Mouse (Mus musculus): ENCODE measurements around the gene Rims3.

Rims3 gene

GRCm38 (mm10) chr4:120831472-120831871, 23.1 kb upstream of the Rims3 start, which contains the start of gene Nfyc:
TSS of gene Nfyc (minus strand) at chr4:120831572.
- POLR2A ChIA-PET: interaction anchor here in 1 of 4 experiments (0.8 to 1.6 kb wide), 2 partner anchors 16 to 25 kb away, joined by 3 to 4 read pairs; no protein-coding TSS in a partner anchor
- CTCF ChIA-PET: interaction anchor here in 1 of 4 experiments (0.8 kb wide), 1 partner anchor 19 kb away, joined by 3 read pairs; no protein-coding TSS in a partner anchor

- CTCF ChIA-PET: interaction anchor here in 2 of 4 experiments (1.2 to 1.4 kb wide), 2 partner anchors 10 kb away, joined by 3 read pairs; no protein-coding TSS in a partner anchor
These were observed 13.3 kb upstream of the Rims3 start for GRCm38 (mm10) chr4:120841342-120841741.

DNA sequence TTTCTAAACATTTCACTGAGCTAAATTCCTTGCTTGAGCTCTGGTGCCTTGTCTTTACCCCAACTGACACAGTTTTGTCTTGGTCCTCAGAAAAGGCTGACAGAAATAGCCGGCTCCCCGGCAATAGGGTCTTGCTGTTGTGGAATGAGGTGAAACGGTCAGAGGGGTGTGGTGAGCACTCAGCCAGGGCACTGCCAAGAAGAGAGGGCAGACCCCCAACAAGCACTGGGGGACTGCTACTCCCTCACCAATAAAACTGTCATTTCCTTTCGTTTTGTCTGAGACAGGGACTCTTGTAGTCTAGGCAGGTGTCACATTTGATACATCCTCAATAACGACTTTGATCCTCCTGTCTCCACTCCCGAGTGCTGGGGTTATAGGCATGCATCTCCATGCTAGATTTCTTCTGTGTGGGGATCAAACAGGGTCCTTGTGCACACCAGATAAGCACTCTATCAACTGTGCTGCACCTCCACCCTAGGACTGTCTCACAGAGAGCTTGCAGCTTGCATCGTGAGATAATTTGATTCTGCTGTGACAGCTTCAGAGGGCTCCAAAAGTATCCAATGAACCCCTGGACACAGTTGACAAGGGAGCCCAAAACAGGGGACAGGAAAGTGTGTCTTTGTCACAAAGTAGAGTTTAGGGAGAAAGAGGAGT, 10.1 kb upstream of the Rims3 start:
- POLR2A ChIA-PET: no interaction called here

More at GRCm38 (mm10) chr4:120841342-120841741, 13.3 kb upstream of the Rims3 start:
- POLR2A ChIA-PET: interaction anchor here in 2 of 4 experiments (1.2 kb wide), 2 partner anchors 16 to 24 kb away, joined by 3 read pairs; no protein-coding TSS in a partner anchor

DNA sequence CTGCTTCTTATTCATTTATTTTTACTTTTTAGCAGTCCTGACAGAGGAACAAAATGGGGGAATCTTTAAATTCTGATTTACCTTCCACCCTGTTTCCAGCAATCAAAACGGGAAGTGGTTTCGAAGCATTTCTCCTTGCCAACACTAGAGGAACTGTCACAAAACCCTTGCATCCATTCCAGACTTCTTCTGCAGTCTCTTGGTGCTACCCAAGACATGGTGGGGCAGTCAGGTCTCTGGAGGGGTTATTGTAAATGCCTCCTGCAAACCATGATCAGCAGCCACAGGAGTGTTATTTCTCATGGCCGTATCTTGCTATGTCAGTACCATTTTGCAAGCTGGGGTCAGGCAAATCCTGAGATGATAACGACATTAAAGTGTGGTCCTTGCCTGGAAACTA, 9.5 kb upstream of the Rims3 start:
- ChIA-PET CTCF (no interaction called here), POLR2A (interaction anchor here in 1 of 4 experiments (0.6 kb wide), 1 partner anchor 19 kb away, joined by 4 read pairs; no protein-coding TSS in a partner anchor)

More for the DNA sequence above, 10.1 kb upstream of the Rims3 start:
- CTCF ChIA-PET: no interaction called here

GRCm38 (mm10) chr4:120848909-120849308, 5.7 kb upstream of the Rims3 start:
- CTCF ChIA-PET: interaction anchor here in 2 of 4 experiments (0.5 kb wide), 2 partner anchors 81 to 194 kb away, joined by 3 read pairs; no protein-coding TSS in a partner anchor
- POLR2A ChIA-PET: interaction anchor here in 1 of 4 experiments (1.4 to 1.8 kb wide), 3 partner anchors 9 to 34 kb away, joined by 3 to 7 read pairs (median 5); no protein-coding TSS in a partner anchor

GRCm38 (mm10) chr4:120849451-120849850, 5.2 kb upstream of the Rims3 start:
- CTCF ChIA-PET: interaction anchor here in 2 of 4 experiments (0.5 to 1.7 kb wide), 3 partner anchors 38 to 194 kb away, joined by 3 to 7 read pairs (median 5); no protein-coding TSS in a partner anchor
- POLR2A ChIA-PET: interaction anchor here in 1 of 4 experiments (1.4 to 1.8 kb wide), 4 partner anchors 9 to 34 kb away, joined by 3 to 7 read pairs (median 4); no protein-coding TSS in a partner anchor

- ChIA-PET POLR2A (interaction anchor here in 2 of 4 experiments (0.6 to 1.5 kb wide), 6 partner anchors 33 to 1448 kb away, joined by 3 to 5 read pairs (median 4); partner anchors contain the start of gene Exo5 (in 1 of the 2)), CTCF (interaction anchor here (0.5 to 1.7 kb wide), 44 partner anchors 9 to 1039 kb away, joined by 3 to 11 read pairs (median 3); partner anchors contain the start of genes Nfyc (in 1 of the 4) and Zfp69 (in 1 of the 4))
These were observed 3.7 kb upstream of the Rims3 start for GRCm38 (mm10) chr4:120850946-120851345.

- CTCF ChIA-PET: interaction anchor here in 1 of 4 experiments (1.1 to 1.6 kb wide), 2 partner anchors 31 to 174 kb away, joined by 3 to 7 read pairs; no protein-coding TSS in a partner anchor
- POLR2A ChIA-PET: interaction anchor here in 3 of 4 experiments (0.6 to 1.8 kb wide), 11 partner anchors 10 to 190 kb away, joined by 3 to 8 read pairs (median 4); partner anchors contain the start of genes Exo5 (in 2 of the 3), Cited4 (in 1 of the 3) and Kcnq4 (in 1 of the 3)
These were observed 894 bp downstream of the Rims3 start for GRCm38 (mm10) chr4:120855360-120856060.

- CTCF ChIA-PET: interaction anchor here in 3 of 4 experiments (0.6 to 1.6 kb wide), 4 partner anchors 10 to 175 kb away, joined by 3 to 8 read pairs (median 6); no protein-coding TSS in a partner anchor
These were observed 1.8 kb downstream of the Rims3 start for GRCm38 (mm10) chr4:120856376-120856775.

DNA sequence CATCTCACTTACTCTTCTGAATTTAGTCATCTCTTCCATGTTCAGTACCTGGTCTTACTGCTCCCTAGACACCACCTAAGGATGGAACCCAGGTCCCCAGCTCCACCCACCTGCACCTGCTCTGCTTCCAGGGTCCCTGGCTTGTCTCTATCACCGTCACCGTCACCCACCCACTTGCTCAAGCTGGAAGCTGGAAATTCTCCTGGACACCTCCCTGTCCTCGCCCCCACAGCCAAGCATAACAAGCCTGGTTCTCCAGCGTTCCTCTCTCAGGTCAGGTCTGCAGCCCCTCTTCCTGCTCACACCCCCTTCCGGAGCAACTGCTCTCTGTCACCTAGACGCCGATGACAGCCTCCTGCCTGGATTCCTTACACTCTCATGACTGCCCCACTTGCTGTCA, 5.2 kb downstream of the Rims3 start:
- CTCF ChIA-PET: no interaction called here
- POLR2A ChIA-PET: no interaction called here

More at GRCm38 (mm10) chr4:120856376-120856775, 1.8 kb downstream of the Rims3 start:
- POLR2A ChIA-PET: interaction anchor here in 3 of 4 experiments (0.9 to 1.8 kb wide), 11 partner anchors 9 to 108 kb away, joined by 3 to 8 read pairs (median 4); partner anchors contain the start of genes Exo5 (in 2 of the 3), Kcnq4 (in 1 of the 3) and Nfyc (in 1 of the 3)

GRCm38 (mm10) chr4:120866211-120866610, 11.6 kb downstream of the Rims3 start:
- POLR2A ChIA-PET: interaction anchor here (0.6 to 1.7 kb wide), 8 partner anchors 9 to 85 kb away, joined by 3 to 5 read pairs (median 3); partner anchors contain the start of gene Zfp69 (in 1 of the 4)
- CTCF ChIA-PET: interaction anchor here (0.5 to 1.7 kb wide), 6 partner anchors 10 to 404 kb away, joined by 3 to 7 read pairs (median 4); no protein-coding TSS in a partner anchor

- ChIA-PET CTCF (no interaction called here), POLR2A (interaction anchor here in 1 of 4 experiments (1.0 kb wide), 1 partner anchor 21 kb away, joined by 3 read pairs; no protein-coding TSS in a partner anchor)
These were observed 13.6 kb downstream of the Rims3 start for GRCm38 (mm10) chr4:120868246-120868645.

- CTCF ChIA-PET: no interaction called here
These were observed 14.4 kb downstream of the Rims3 start for GRCm38 (mm10) chr4:120868988-120869387.

GRCm38 (mm10) chr4:120870262-120870748, 15.7 kb downstream of the Rims3 start:
- POLR2A ChIA-PET: interaction anchor here in 2 of 4 experiments (0.7 to 1.3 kb wide), 4 partner anchors 14 to 204 kb away, joined by 3 read pairs; partner anchors contain the start of genes Cited4 (in 1 of the 2) and Exo5 (in 1 of the 2)

More at GRCm38 (mm10) chr4:120868988-120869387, 14.4 kb downstream of the Rims3 start:
- POLR2A ChIA-PET: interaction anchor here in 1 of 4 experiments (1.0 kb wide), 1 partner anchor 20 kb away, joined by 3 read pairs; no protein-coding TSS in a partner anchor

DNA sequence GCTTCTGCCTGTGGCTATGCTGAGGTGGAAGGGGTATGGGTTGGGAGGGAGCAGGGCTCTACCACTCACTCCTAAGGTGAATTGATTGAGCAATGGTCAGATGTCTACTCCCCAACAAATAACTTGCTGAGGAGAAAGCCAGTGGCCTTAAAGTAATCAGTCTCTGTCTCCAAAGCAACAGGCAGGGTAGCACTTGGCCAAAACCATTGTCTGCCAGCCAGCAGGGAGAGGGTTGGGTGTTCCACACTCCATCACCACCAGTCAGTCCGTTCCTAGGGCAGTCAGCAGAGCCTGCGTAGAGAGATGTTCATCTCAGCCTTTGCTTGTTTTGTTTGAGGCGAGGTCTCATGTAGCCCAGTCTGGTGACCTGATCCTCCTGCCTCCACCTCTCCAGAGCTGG, 21.3 kb downstream of the Rims3 start:
- ChIA-PET POLR2A (interaction anchor here in 1 of 4 experiments (0.9 kb wide), 1 partner anchor 9 kb away, joined by 3 read pairs; no protein-coding TSS in a partner anchor), CTCF (no interaction called here)

More at GRCm38 (mm10) chr4:120870262-120870748, 15.7 kb downstream of the Rims3 start:
- CTCF ChIA-PET: interaction anchor here in 3 of 4 experiments (0.5 to 0.8 kb wide), 5 partner anchors 18 to 149 kb away, joined by 3 to 4 read pairs (median 3); partner anchors contain the start of gene Exo5 (in 1 of the 3)

DNA sequence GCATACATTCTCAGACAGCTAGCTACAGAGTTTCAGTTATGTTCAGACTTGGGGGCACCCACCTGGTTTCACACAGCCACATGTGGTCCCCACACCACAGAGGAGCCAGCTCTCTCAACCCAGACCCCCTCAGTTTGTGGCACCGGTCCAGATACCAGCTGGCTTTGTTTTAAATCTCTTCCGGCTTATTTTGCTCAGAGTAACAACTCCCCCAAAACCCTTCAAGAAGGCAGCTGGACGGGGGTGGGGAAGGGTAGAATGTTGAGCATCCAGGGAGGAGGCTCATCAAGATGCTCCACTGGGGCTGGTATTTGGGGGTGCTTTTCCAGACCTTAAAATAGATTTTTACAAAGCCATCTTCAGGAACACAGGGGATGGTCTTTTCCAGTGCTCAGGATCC, 24.1 kb downstream of the Rims3 start:
- POLR2A ChIA-PET: no interaction called here

GRCm38 (mm10) chr4:120879386-120879785, 24.8 kb downstream of the Rims3 start:
- POLR2A ChIA-PET: no interaction called here
- CTCF ChIA-PET: interaction anchor here in 1 of 4 experiments (0.8 kb wide), 1 partner anchor 291 kb away, joined by 3 read pairs; the partner anchor contains the start of gene Gm8439

More for the DNA sequence above, 24.1 kb downstream of the Rims3 start:
- CTCF ChIA-PET: interaction anchor here in 1 of 4 experiments (0.8 kb wide), 1 partner anchor 290 kb away, joined by 3 read pairs; the partner anchor contains the start of gene Gm8439

Measured in embryonic stem cell, embryonic (primary cell).